Mouse (Mus musculus): ENCODE results near the gene Olfr307. TPM values are rescaled to one million over a fixed set of nuclear protein-coding genes. Genes with fewer than 3 reads are reported as not detected.

Olfr307 gene
- polyA plus RNA-seq (2012; rRNA removed; ENCODE audit: low replicate concordance): not detected in 2 replicates

GRCm38 (mm10) chr7:86337486-86337885 is at the start of gene Olfr307:
TSS of gene Olfr307 (minus strand) at chr7:86337586.

GRCm38 (mm10) chr7:86386558-86386957 is 49.2 kb upstream of the Olfr307 start, which contains the start of gene Olfr304:
TSS of gene Olfr304 (minus strand) at chr7:86386658.

GRCm38 (mm10) chr7:86366828-86367227 is 29.4 kb upstream of the Olfr307 start, which contains the start of gene Olfr305:
TSS of gene Olfr305 (minus strand) at chr7:86366928.

GRCm38 (mm10) chr7:86325530-86325929 is 11.9 kb downstream of the Olfr307 start, which contains the start of gene Olfr308:
TSS of gene Olfr308 (minus strand) at chr7:86325630.

GRCm38 (mm10) chr7:86313608-86314007 is 23.8 kb downstream of the Olfr307 start, which contains the start of gene Olfr309:
TSS of gene Olfr309 (minus strand) at chr7:86313708.

Other genes starting within 250 kb of the Olfr307 start
- not detected in 2 replicates for gene Vmn2r75, start 165.8 kb downstream of the Olfr307 start, polyA plus RNA-seq (2012; rRNA removed; ENCODE audit: low replicate concordance)
- not detected in 2 replicates for gene Vmn2r76, start 91.3 kb downstream of the Olfr307 start, polyA plus RNA-seq (2012; rRNA removed; ENCODE audit: low replicate concordance)
- not detected in 2 replicates for gene Olfr310, start 60.4 kb downstream of the Olfr307 start, polyA plus RNA-seq (2012; rRNA removed; ENCODE audit: low replicate concordance)
- gene Olfr309, start 23.9 kb downstream of the Olfr307 start, polyA plus RNA-seq (2012; rRNA removed; ENCODE audit: low replicate concordance): not detected in 2 replicates
- gene Olfr308, start 12.0 kb downstream of the Olfr307 start, polyA plus RNA-seq (2012; rRNA removed; ENCODE audit: low replicate concordance): not detected in 2 replicates
- not detected in 2 replicates for gene Olfr305, start 29.3 kb upstream of the Olfr307 start, polyA plus RNA-seq (2012; rRNA removed; ENCODE audit: low replicate concordance)
- gene Olfr304, start 49.1 kb upstream of the Olfr307 start, polyA plus RNA-seq (2012; rRNA removed; ENCODE audit: low replicate concordance): not detected in 2 replicates
- not detected in 2 replicates for gene Olfr303, start 60.2 kb upstream of the Olfr307 start, polyA plus RNA-seq (2012; rRNA removed; ENCODE audit: low replicate concordance)
- not detected in 2 replicates for gene Olfr301, start 66.3 kb upstream of the Olfr307 start, polyA plus RNA-seq (2012; rRNA removed; ENCODE audit: low replicate concordance)
- gene Olfr299, start 122.3 kb upstream of the Olfr307 start, polyA plus RNA-seq (2012; rRNA removed; ENCODE audit: low replicate concordance): not detected in 2 replicates
- not detected in 2 replicates for gene Olfr298, start 154.9 kb upstream of the Olfr307 start, polyA plus RNA-seq (2012; rRNA removed; ENCODE audit: low replicate concordance)
- not detected in 2 replicates for gene Olfr297, start 182.4 kb upstream of the Olfr307 start, polyA plus RNA-seq (2012; rRNA removed; ENCODE audit: low replicate concordance)
- gene Olfr295, start 246.3 kb upstream of the Olfr307 start, polyA plus RNA-seq (2012; rRNA removed; ENCODE audit: low replicate concordance): not detected in 2 replicates

All from subcutaneous adipose tissue, adult 2 months (tissue).